Mouse (Mus musculus): ENCODE results near the gene R3hcc1l. TPM values are rescaled to one million over a fixed set of nuclear protein-coding genes. Genes with fewer than 3 reads are reported as not detected.

Gene R3hcc1l
- polyA plus RNA-seq, 1 experiment: 23.8 TPM

DNA sequence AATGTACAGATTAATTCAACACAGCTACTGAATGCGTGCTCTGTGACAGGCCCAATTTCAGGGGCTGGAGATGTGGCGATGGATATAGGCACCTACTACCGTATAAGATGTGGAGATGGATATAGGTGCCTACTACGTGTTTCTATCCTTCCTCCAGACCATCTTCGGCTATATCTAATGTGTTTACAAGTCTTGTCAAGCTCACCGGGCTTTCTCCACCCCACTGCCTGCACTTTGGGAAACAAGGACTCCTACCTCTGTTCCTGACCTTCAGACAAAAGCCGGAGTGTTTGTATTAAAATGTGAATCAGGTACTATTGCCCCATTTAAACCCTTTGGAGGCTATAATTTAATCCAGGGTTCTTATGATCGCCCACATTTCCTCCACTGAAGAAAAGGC is 2.4 kb upstream of the R3hcc1l start:
- Histone ChIP-seq H3K4me3 (ENCODE audit: low read depth, low read length) (no peak overlapping the region), H3K27me3 (ENCODE audit: control insufficient read depth, insufficient read depth, low read length, poor library complexity, severe bottlenecking) (no peaks in the 10 kb centered on the region), H3K36me3 (ENCODE audit: control insufficient read depth, insufficient read depth, low read length, poor library complexity, severe bottlenecking) (no peaks in the 10 kb centered on the region), H3K9ac (ENCODE audit: low read depth, poor library complexity, severe bottlenecking) (no peak overlapping the region), H3K4me1 (ENCODE audit: control insufficient read depth, insufficient read depth, low read length) (no peaks in the 10 kb centered on the region), H3K9me3 (replicated peaks; ENCODE audit: control insufficient read depth, insufficient read depth, low read length, poor library complexity, severe bottlenecking) (no peaks in the 10 kb centered on the region), H3K27ac (ENCODE audit: insufficient read depth, low read length) (no peak overlapping the region)
- no peak for TF ChIP-seq CTCF (IDR thresholded peaks at IDR 0.05; ENCODE audit: low read depth, low read length)

DNA sequence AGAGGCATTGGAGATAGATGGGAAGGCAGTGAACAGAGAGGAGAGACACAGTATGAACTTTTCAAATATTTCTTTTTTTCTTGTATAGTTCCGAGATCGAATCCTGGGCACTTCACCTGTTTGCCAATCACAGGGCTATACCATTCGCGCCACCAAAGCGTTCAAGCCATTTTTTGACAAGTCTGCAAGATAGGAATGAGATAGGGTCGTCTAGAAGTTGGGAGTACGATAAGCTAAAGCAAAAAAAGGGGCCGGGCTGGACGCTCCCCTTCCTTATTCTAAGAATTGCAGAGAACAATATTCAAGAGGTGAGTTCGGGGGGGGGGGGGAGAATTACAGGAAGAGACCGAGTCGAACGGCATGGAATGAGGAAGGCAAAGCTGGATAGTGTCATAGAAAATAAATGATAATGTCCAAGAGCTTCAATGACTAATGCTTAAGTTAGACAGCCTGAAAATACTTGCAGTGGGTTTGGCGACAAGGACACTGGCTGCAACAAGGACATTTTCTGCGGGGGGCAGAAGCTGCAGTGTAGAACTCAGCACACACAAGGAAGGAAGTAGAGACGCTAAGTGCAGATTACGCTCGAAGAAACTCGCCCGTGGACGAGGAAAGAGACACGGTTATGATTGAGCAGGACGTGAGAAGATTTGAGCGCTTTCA is 471 bp upstream of the R3hcc1l start:
- H3K27me3 ChIP-seq (ENCODE audit: control insufficient read depth, insufficient read depth, low read length, poor library complexity, severe bottlenecking): no peaks in the 10 kb centered on the region
- H3K9ac ChIP-seq (ENCODE audit: low read depth, poor library complexity, severe bottlenecking): peak overlapping the region; percentile 90
- no peak for TF ChIP-seq POLR2A (IDR thresholded peaks at IDR 0.05; ENCODE audit: insufficient read depth, low read length)
- TF ChIP-seq CTCF (IDR thresholded peaks at IDR 0.05; ENCODE audit: low read depth, low read length): no peak
- TF ChIP-seq EP300 (IDR thresholded peaks at IDR 0.05; ENCODE audit: insufficient read depth, low read depth, low read length): no peak
- H3K4me1 ChIP-seq (ENCODE audit: control insufficient read depth, insufficient read depth, low read length): no peaks in the 10 kb centered on the region
- H3K4me3 ChIP-seq (ENCODE audit: low read depth, low read length): peak overlapping the region; percentile 100
- no peaks in the 10 kb centered on the region for H3K9me3 ChIP-seq (replicated peaks; ENCODE audit: control insufficient read depth, insufficient read depth, low read length, poor library complexity, severe bottlenecking)
- H3K27ac ChIP-seq (ENCODE audit: insufficient read depth, low read length): no peak overlapping the region
- no peaks in the 10 kb centered on the region for H3K36me3 ChIP-seq (ENCODE audit: control insufficient read depth, insufficient read depth, low read length, poor library complexity, severe bottlenecking)

DNA sequence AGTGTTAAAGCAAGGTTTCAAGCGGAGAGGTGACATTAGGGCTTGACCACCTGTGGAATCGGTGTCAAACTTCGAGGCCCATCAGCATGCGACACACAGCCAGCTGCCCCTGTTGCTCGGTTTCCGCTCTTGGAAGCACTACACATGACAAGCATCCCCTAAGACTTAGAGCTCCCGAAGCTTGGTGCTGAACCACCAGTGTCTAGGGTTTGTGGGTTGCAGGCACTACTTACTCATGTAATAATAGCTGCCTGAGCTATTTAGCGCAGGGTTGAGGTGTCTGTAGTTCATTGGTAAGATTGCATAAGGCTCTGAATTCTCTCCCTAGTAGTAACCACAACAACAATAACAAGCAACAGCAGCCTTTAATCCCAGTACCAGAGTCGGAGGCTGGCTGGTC is 1.2 kb downstream of the R3hcc1l start:
- H3K9ac ChIP-seq (ENCODE audit: low read depth, poor library complexity, severe bottlenecking): 0 out of 2 replicates have a peak overlapping the region, but pooled peaks have one; percentile 90
- TF ChIP-seq CTCF (IDR thresholded peaks at IDR 0.05; ENCODE audit: low read depth, low read length): no peak
- TF ChIP-seq EP300 (IDR thresholded peaks at IDR 0.05; ENCODE audit: insufficient read depth, low read depth, low read length): no peak
- TF ChIP-seq POLR2A (IDR thresholded peaks at IDR 0.05; ENCODE audit: insufficient read depth, low read length): no peak

DNA sequence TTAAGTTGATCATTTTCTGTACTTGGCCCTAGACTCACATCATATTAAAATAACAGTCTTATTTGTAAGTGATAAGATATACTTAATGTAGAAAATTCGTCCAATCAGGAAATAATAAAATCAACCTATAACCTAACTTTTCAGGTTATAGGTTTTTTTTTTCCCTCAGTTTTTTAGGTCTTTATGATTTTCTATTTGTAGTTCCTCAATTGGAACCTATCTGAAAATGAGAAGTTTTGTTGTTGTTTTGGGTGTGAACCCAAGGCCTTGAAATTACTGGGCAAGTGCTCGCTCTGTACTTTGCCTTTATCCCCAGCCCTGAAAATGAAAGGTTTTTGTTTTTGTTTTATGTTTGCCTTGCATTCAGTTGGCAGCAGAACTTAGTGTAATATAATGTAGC is 6.1 kb downstream of the R3hcc1l start:
- H3K9me3 ChIP-seq (replicated peaks; ENCODE audit: control insufficient read depth, insufficient read depth, low read length, poor library complexity, severe bottlenecking): no peaks in the 10 kb centered on the region
- no peak overlapping the region for H3K9ac ChIP-seq (ENCODE audit: low read depth, poor library complexity, severe bottlenecking)
- H3K4me3 ChIP-seq (ENCODE audit: low read depth, low read length): no peak overlapping the region
- H3K36me3 ChIP-seq (ENCODE audit: control insufficient read depth, insufficient read depth, low read length, poor library complexity, severe bottlenecking): no peaks in the 10 kb centered on the region
- peaks cover 2% of the 10 kb centered on the region for H3K4me1 ChIP-seq (ENCODE audit: control insufficient read depth, insufficient read depth, low read length)
- no peak for TF ChIP-seq POLR2A (IDR thresholded peaks at IDR 0.05; ENCODE audit: insufficient read depth, low read length)
- TF ChIP-seq EP300 (IDR thresholded peaks at IDR 0.05; ENCODE audit: insufficient read depth, low read depth, low read length): no peak
- TF ChIP-seq CTCF (IDR thresholded peaks at IDR 0.05; ENCODE audit: low read depth, low read length): no peak
- no peaks in the 10 kb centered on the region for H3K27me3 ChIP-seq (ENCODE audit: control insufficient read depth, insufficient read depth, low read length, poor library complexity, severe bottlenecking)
- H3K27ac ChIP-seq (ENCODE audit: insufficient read depth, low read length): no peak overlapping the region

More for the DNA sequence above, 1.2 kb downstream of the R3hcc1l start:
- H3K27ac ChIP-seq (ENCODE audit: insufficient read depth, low read length): no peak overlapping the region
- no peaks in the 10 kb centered on the region for H3K27me3 ChIP-seq (ENCODE audit: control insufficient read depth, insufficient read depth, low read length, poor library complexity, severe bottlenecking)
- no peaks in the 10 kb centered on the region for H3K36me3 ChIP-seq (ENCODE audit: control insufficient read depth, insufficient read depth, low read length, poor library complexity, severe bottlenecking)
- no peaks in the 10 kb centered on the region for H3K4me1 ChIP-seq (ENCODE audit: control insufficient read depth, insufficient read depth, low read length)
- no peak overlapping the region for H3K4me3 ChIP-seq (ENCODE audit: low read depth, low read length)
- H3K9me3 ChIP-seq (replicated peaks; ENCODE audit: control insufficient read depth, insufficient read depth, low read length, poor library complexity, severe bottlenecking): no peaks in the 10 kb centered on the region

DNA sequence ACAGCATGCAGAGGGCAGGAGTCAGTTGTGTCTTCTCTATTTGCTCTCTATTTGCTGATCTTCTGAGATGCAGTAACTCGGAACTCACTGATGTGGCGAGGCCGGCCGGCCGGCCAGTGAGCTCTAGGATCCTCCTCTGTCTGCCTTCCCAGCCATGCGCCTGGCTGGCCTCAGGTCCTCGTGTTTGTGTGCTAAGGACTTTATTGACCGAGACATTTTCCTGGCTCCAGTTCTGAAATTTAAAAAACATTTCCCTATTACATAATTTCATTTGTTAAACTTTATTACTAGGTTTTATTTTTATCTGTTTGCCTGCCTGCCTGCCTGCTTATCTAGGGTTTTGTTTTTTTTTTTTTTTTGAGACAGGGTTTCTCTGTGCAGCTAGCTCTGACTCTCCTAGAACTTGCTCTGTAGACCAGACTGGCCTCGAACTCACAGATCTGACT is 11.5 kb downstream of the R3hcc1l start:
- H3K27me3 ChIP-seq (ENCODE audit: control insufficient read depth, insufficient read depth, low read length, poor library complexity, severe bottlenecking): no peaks in the 10 kb centered on the region
- H3K9me3 ChIP-seq (replicated peaks; ENCODE audit: control insufficient read depth, insufficient read depth, low read length, poor library complexity, severe bottlenecking): no peaks in the 10 kb centered on the region
- H3K4me3 ChIP-seq (ENCODE audit: low read depth, low read length): no peak overlapping the region
- H3K4me1 ChIP-seq (ENCODE audit: control insufficient read depth, insufficient read depth, low read length): peaks cover 2% of the 10 kb centered on the region
- no peak overlapping the region for H3K27ac ChIP-seq (ENCODE audit: insufficient read depth, low read length)
- H3K36me3 ChIP-seq (ENCODE audit: control insufficient read depth, insufficient read depth, low read length, poor library complexity, severe bottlenecking): no peaks in the 10 kb centered on the region
- H3K9ac ChIP-seq (ENCODE audit: low read depth, poor library complexity, severe bottlenecking): no peak overlapping the region
- TF ChIP-seq POLR2A (IDR thresholded peaks at IDR 0.05; ENCODE audit: insufficient read depth, low read length): no peak
- no peak for TF ChIP-seq EP300 (IDR thresholded peaks at IDR 0.05; ENCODE audit: insufficient read depth, low read depth, low read length)
- TF ChIP-seq CTCF (IDR thresholded peaks at IDR 0.05; ENCODE audit: low read depth, low read length): no peak

DNA sequence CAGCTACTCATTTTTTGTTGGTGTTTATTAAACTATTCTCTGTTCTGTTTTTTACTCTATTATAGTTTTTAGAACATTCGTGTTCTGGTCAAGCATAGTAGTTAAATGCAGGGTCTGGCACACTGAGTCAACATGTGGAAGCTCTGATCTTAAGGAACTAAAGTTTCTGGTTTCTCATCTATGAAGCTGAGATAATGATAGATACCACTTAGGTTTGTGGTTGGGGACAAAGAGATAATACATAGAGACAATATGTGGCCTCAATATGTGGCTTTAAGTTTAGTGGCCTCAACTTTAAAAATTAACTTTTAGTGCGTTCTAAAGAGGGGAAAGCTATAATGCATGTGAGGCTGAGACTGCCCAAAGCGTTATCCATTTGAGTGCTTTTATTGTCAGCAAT is 15.9 kb downstream of the R3hcc1l start:
- Histone ChIP-seq H3K27ac (ENCODE audit: insufficient read depth, low read length) (no peak overlapping the region), H3K27me3 (ENCODE audit: control insufficient read depth, insufficient read depth, low read length, poor library complexity, severe bottlenecking) (no peaks in the 10 kb centered on the region), H3K4me1 (ENCODE audit: control insufficient read depth, insufficient read depth, low read length) (no peaks in the 10 kb centered on the region), H3K4me3 (ENCODE audit: low read depth, low read length) (no peak overlapping the region), H3K9me3 (replicated peaks; ENCODE audit: control insufficient read depth, insufficient read depth, low read length, poor library complexity, severe bottlenecking) (no peaks in the 10 kb centered on the region), H3K36me3 (ENCODE audit: control insufficient read depth, insufficient read depth, low read length, poor library complexity, severe bottlenecking) (no peaks in the 10 kb centered on the region), H3K9ac (ENCODE audit: low read depth, poor library complexity, severe bottlenecking) (no peak overlapping the region)
- TF ChIP-seq EP300 (IDR thresholded peaks at IDR 0.05; ENCODE audit: insufficient read depth, low read depth, low read length): no peak
- no peak for TF ChIP-seq POLR2A (IDR thresholded peaks at IDR 0.05; ENCODE audit: insufficient read depth, low read length)
- no peak for TF ChIP-seq CTCF (IDR thresholded peaks at IDR 0.05; ENCODE audit: low read depth, low read length)

All from ES-Bruce4 (cell line).